Mouse (Mus musculus): ENCODE measurements around the gene Cpz. TPM values are rescaled to one million over a fixed set of nuclear protein-coding genes. Genes with fewer than 3 reads are reported as not detected.

Gene Cpz
- polyA plus RNA-seq, 2 experiments: 0.89 to 1.0 TPM

GRCm38 (mm10) chr5:35540555-35540954 lies 15.1 kb upstream of the Cpz start:
- Histone ChIP-seq H3K36me3 (replicated peaks; ENCODE audit: control insufficient read depth, insufficient read depth, low read depth) (no peaks in the 10 kb centered on the region), H3K9ac (replicated peaks) (no peak overlapping the region), H3K9me3 (ENCODE audit: control insufficient read depth, low read length) (no peaks in the 10 kb centered on the region), H3K4me1 (replicated peaks; ENCODE audit: control insufficient read depth in 2 of 2, insufficient read depth in 2 of 2, low read length in 1 of 2) (0 out of 4 replicates have a peak, but pooled peaks cover 0 to 2% of the 10 kb centered on the region in 2 experiments), H3K27ac (no peak overlapping the region), H3K4me3 (ENCODE audit: insufficient read depth in 1 of 2, low read depth in 2 of 2, low read length in 2 of 2) (no peak overlapping the region), H3K4me2 (ENCODE audit: low read depth) (no peak overlapping the region), H3K27me3 (ENCODE audit: control insufficient read depth, insufficient read depth, low read length) (no peaks in the 10 kb centered on the region)
- ATAC-seq (ENCODE audit: insufficient read depth): no peak
- 42% methylated on average over 5 of the region's 5 CpGs for WGBS (ENCODE audit: insufficient replicate concordance)
- no peak for DNase-seq (ENCODE audit: low read depth in 3 of 3, low spot score in 3 of 3)
- no peak for TF ChIP-seq CTCF (IDR thresholded peaks at IDR 0.05; ENCODE audit: low read depth)
- no peak for TF ChIP-seq EP300 (IDR thresholded peaks at IDR 0.05; ENCODE audit: low read depth)

- 46% methylated on average over 4 of the region's 4 CpGs for WGBS (ENCODE audit: insufficient replicate concordance)
Measured at GRCm38 (mm10) chr5:35539576-35539975, 14.1 kb upstream of the Cpz start.

GRCm38 (mm10) chr5:35538022-35538421 lies 12.5 kb upstream of the Cpz start:
- no peak for ATAC-seq (ENCODE audit: insufficient read depth)
- H3K9ac ChIP-seq (replicated peaks): no peak overlapping the region
- H3K27ac ChIP-seq: no peak overlapping the region
- WGBS (ENCODE audit: insufficient replicate concordance): 68% methylated on average over 3 of the region's 3 CpGs
- H3K4me1 ChIP-seq (replicated peaks; ENCODE audit: control insufficient read depth in 2 of 2, insufficient read depth in 2 of 2, low read length in 1 of 2): 0 out of 4 replicates have a peak, but pooled peaks cover 0 to 2% of the 10 kb centered on the region in 2 experiments
- no peaks in the 10 kb centered on the region for H3K27me3 ChIP-seq (ENCODE audit: control insufficient read depth, insufficient read depth, low read length)
- no peak for DNase-seq (ENCODE audit: low read depth in 3 of 3, low spot score in 3 of 3)
- TF ChIP-seq CTCF (IDR thresholded peaks at IDR 0.05; ENCODE audit: low read depth) (no peak), EP300 (IDR thresholded peaks at IDR 0.05; ENCODE audit: low read depth) (no peak)
- no peaks in the 10 kb centered on the region for H3K36me3 ChIP-seq (replicated peaks; ENCODE audit: control insufficient read depth, insufficient read depth, low read depth)
- H3K4me3 ChIP-seq (ENCODE audit: insufficient read depth in 1 of 2, low read depth in 2 of 2, low read length in 2 of 2): no peak overlapping the region
- no peak overlapping the region for H3K4me2 ChIP-seq (ENCODE audit: low read depth)
- H3K9me3 ChIP-seq (ENCODE audit: control insufficient read depth, low read length): no peaks in the 10 kb centered on the region

More at GRCm38 (mm10) chr5:35539576-35539975, 14.1 kb upstream of the Cpz start:
- no peak overlapping the region for H3K27ac ChIP-seq
- H3K9me3 ChIP-seq (ENCODE audit: control insufficient read depth, low read length): no peaks in the 10 kb centered on the region
- H3K9ac ChIP-seq (replicated peaks): no peak overlapping the region
- no peaks in the 10 kb centered on the region for H3K27me3 ChIP-seq (ENCODE audit: control insufficient read depth, insufficient read depth, low read length)
- no peak overlapping the region for H3K4me2 ChIP-seq (ENCODE audit: low read depth)
- no peak for ATAC-seq (ENCODE audit: insufficient read depth)
- H3K4me3 ChIP-seq (ENCODE audit: insufficient read depth in 1 of 2, low read depth in 2 of 2, low read length in 2 of 2): no peak overlapping the region
- no peak for TF ChIP-seq EP300 (IDR thresholded peaks at IDR 0.05; ENCODE audit: low read depth)
- TF ChIP-seq CTCF (IDR thresholded peaks at IDR 0.05; ENCODE audit: low read depth): no peak
- H3K36me3 ChIP-seq (replicated peaks; ENCODE audit: control insufficient read depth, insufficient read depth, low read depth): no peaks in the 10 kb centered on the region
- H3K4me1 ChIP-seq (replicated peaks; ENCODE audit: control insufficient read depth in 2 of 2, insufficient read depth in 2 of 2, low read length in 1 of 2): 0 out of 4 replicates have a peak, but pooled peaks cover 0 to 2% of the 10 kb centered on the region in 2 experiments
- DNase-seq (ENCODE audit: low read depth in 3 of 3, low spot score in 3 of 3): no peak

GRCm38 (mm10) chr5:35537474-35537873 lies 12.0 kb upstream of the Cpz start:
- Histone ChIP-seq H3K27me3 (ENCODE audit: control insufficient read depth, insufficient read depth, low read length) (no peaks in the 10 kb centered on the region), H3K4me2 (ENCODE audit: low read depth) (no peak overlapping the region), H3K4me1 (replicated peaks; ENCODE audit: control insufficient read depth in 2 of 2, insufficient read depth in 2 of 2, low read length in 1 of 2) (0 out of 4 replicates have a peak, but pooled peaks cover 0 to 2% of the 10 kb centered on the region in 2 experiments), H3K27ac (no peak overlapping the region), H3K9ac (replicated peaks) (no peak overlapping the region), H3K36me3 (replicated peaks; ENCODE audit: control insufficient read depth, insufficient read depth, low read depth) (no peaks in the 10 kb centered on the region), H3K9me3 (ENCODE audit: control insufficient read depth, low read length) (no peaks in the 10 kb centered on the region), H3K4me3 (ENCODE audit: insufficient read depth in 1 of 2, low read depth in 2 of 2, low read length in 2 of 2) (no peak overlapping the region)
- TF ChIP-seq CTCF (IDR thresholded peaks at IDR 0.05; ENCODE audit: low read depth) (no peak), EP300 (IDR thresholded peaks at IDR 0.05; ENCODE audit: low read depth) (no peak)
- ATAC-seq (ENCODE audit: insufficient read depth) (no peak), DNase-seq (ENCODE audit: low read depth in 3 of 3, low spot score in 3 of 3) (no peak)
- WGBS (ENCODE audit: insufficient replicate concordance): 29% methylated on average over 1 of the region's 1 CpGs

GRCm38 (mm10) chr5:35536271-35536670 lies 10.8 kb upstream of the Cpz start:
- 0 out of 4 replicates have a peak, but pooled peaks cover 0 to under 1% of the 10 kb centered on the region in 2 experiments for H3K4me1 ChIP-seq (replicated peaks; ENCODE audit: control insufficient read depth in 2 of 2, insufficient read depth in 2 of 2, low read length in 1 of 2)
- H3K27ac ChIP-seq: no peak overlapping the region
- DNase-seq (ENCODE audit: low read depth in 3 of 3, low spot score in 3 of 3) (no peak), ATAC-seq (ENCODE audit: insufficient read depth) (no peak)
- WGBS (ENCODE audit: insufficient replicate concordance): 55% methylated on average over 3 of the region's 3 CpGs
- H3K36me3 ChIP-seq (replicated peaks; ENCODE audit: control insufficient read depth, insufficient read depth, low read depth): no peaks in the 10 kb centered on the region
- H3K9ac ChIP-seq (replicated peaks): no peak overlapping the region
- H3K4me3 ChIP-seq (ENCODE audit: insufficient read depth in 1 of 2, low read depth in 2 of 2, low read length in 2 of 2): no peak overlapping the region
- H3K27me3 ChIP-seq (ENCODE audit: control insufficient read depth, insufficient read depth, low read length): no peaks in the 10 kb centered on the region
- TF ChIP-seq EP300 (IDR thresholded peaks at IDR 0.05; ENCODE audit: low read depth): no peak
- TF ChIP-seq CTCF (IDR thresholded peaks at IDR 0.05; ENCODE audit: low read depth): peak; percentile 59
- H3K4me2 ChIP-seq (ENCODE audit: low read depth): no peak overlapping the region
- no peaks in the 10 kb centered on the region for H3K9me3 ChIP-seq (ENCODE audit: control insufficient read depth, low read length)

Data from liver, embryonic 14.5 days (tissue).